Mouse (Mus musculus) C2C12 (cell line): ENCODE measurements around the gene Lingo4. TPM values are rescaled to one million over a fixed set of nuclear protein-coding genes. Genes with fewer than 3 reads are reported as not detected.

Experiments used
- H3K27me3 ChIP-seq: one replicate; pipeline ENCODE4 v1.6.1; 2011; ENCODE audit not compliant: control insufficient read depth, insufficient read depth, insufficient read length
- H3K36me3 ChIP-seq: one replicate; pipeline ENCODE4 v1.6.1; 2011; ENCODE audit not compliant: control insufficient read depth, insufficient read depth
- H3K4me3 ChIP-seq: one replicate; pipeline ENCODE4 v1.5.1; 2011; ENCODE audit warnings: mild to moderate bottlenecking, control low read depth; ENCODE audit not compliant: poor library complexity, insufficient read depth, severe bottlenecking
- H3K79me2 ChIP-seq: one replicate; pipeline ENCODE4 v1.6.1; 2011; ENCODE audit not compliant: control insufficient read depth, insufficient read depth
- H3K79me3 ChIP-seq: one replicate; pipeline ENCODE4 v1.6.1; 2011; ENCODE audit warnings: low read depth, control low read depth
- H3ac ChIP-seq: one replicate; pipeline ENCODE3; 2011; ENCODE audit warnings: low read depth; ENCODE audit not compliant: control insufficient read depth, insufficient read length
- CEBPB ChIP-seq: IDR thresholded peaks from one replicate; pipeline ENCODE4 v1.6.1; 2011; ENCODE audit warnings: low read depth, mild to moderate bottlenecking, control low read depth, moderate library complexity
- CTCF ChIP-seq: IDR thresholded peaks from one replicate; pipeline ENCODE4 v1.5.1; 2011; ENCODE audit not compliant: control insufficient read depth, insufficient read depth, insufficient read length
- FOSL1 ChIP-seq: IDR thresholded peaks from one replicate; pipeline ENCODE4 v1.8.0; 2011; ENCODE audit warnings: mild to moderate bottlenecking, low read length; ENCODE audit not compliant: poor library complexity, insufficient read depth, severe bottlenecking
- MAX ChIP-seq: IDR thresholded peaks from one replicate; pipeline ENCODE4 v1.6.1; 2011; ENCODE audit warnings: mild to moderate bottlenecking, control low read depth
- MYOD1 ChIP-seq: IDR thresholded peaks from one replicate; pipeline ENCODE4 v1.6.1; 2011; ENCODE audit warnings: low read depth; ENCODE audit not compliant: control insufficient read depth, insufficient read length
- MYOG ChIP-seq: IDR thresholded peaks from one replicate; pipeline ENCODE4 v1.6.1; 2011; ENCODE audit not compliant: control insufficient read depth, insufficient read length; ENCODE audit errors: extremely low read depth
- USF1 ChIP-seq: IDR thresholded peaks from one replicate; pipeline ENCODE4 v1.6.1; 2011; ENCODE audit warnings: low read depth, mild to moderate bottlenecking, control low read depth, moderate library complexity
- polyA plus RNA-seq: library from polyadenylated mRNA; unstranded; fragments of >200 nt; fragmentation: generic; extraction: Trizol; gene quantifications from one replicate; pipeline ENCODE4 v1.2.1, GENCODE M21; 2012; ENCODE audit warnings: missing spikeins

The Lingo4 gene
- polyA plus RNA-seq, 1 experiment, result 0.01 TPM

- H3K79me2 ChIP-seq, result no peaks in the 10 kb centered on the region
- TF ChIP-seq CTCF, result peak; percentile 86
- no peak for TF ChIP-seq MAX
- no peaks in the 10 kb centered on the region for H3K36me3 ChIP-seq
- H3ac ChIP-seq, result no peak overlapping the region
- no peak overlapping the region for H3K4me3 ChIP-seq
- H3K27me3 ChIP-seq, result peaks cover 18% of the 10 kb centered on the region
- no peaks in the 10 kb centered on the region for H3K79me3 ChIP-seq
These were observed 31.6 kb upstream of the Lingo4 start for GRCm38 (mm10) chr3:94366761-94367160.

DNA sequence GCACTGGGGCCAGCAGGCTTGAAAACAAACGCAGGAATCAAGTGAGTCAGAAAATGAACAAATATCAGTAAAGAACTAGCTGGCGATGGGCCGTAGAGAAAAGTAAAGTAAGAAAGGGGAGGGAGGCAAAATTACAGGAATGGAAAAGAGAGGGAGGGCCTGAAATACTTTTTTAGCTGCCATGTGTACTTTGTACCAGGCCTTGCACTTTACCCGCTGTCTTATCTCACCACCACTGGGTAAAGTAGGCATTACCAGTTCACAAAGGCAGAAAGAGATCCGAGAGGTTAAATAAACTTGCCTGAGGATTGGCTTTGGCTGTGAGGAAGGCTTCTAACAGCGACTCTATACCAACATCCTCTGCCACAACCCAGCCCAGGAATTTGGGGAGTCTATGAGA, 30.8 kb upstream of the Lingo4 start:
- Histone ChIP-seq H3ac (no peak overlapping the region), H3K79me2 (no peaks in the 10 kb centered on the region), H3K36me3 (no peaks in the 10 kb centered on the region), H3K27me3 (peaks cover 18% of the 10 kb centered on the region), H3K79me3 (no peaks in the 10 kb centered on the region), H3K4me3 (no peak overlapping the region)
- TF ChIP-seq FOSL1 (no peak), CTCF (no peak), USF1 (no peak), MYOG (no peak), MYOD1 (no peak), MAX (no peak), CEBPB (no peak)

- TF ChIP-seq MAX, result no peak
- TF ChIP-seq USF1, result no peak
- no peak for TF ChIP-seq CTCF
- no peak for TF ChIP-seq FOSL1
- no peak for TF ChIP-seq CEBPB
- TF ChIP-seq MYOD1, result no peak
- TF ChIP-seq MYOG, result no peak
- no peaks in the 10 kb centered on the region for H3K79me3 ChIP-seq
- no peak overlapping the region for H3ac ChIP-seq
- H3K27me3 ChIP-seq, result peaks cover 12% of the 10 kb centered on the region
- no peaks in the 10 kb centered on the region for H3K36me3 ChIP-seq
- no peaks in the 10 kb centered on the region for H3K79me2 ChIP-seq
- H3K4me3 ChIP-seq, result no peak overlapping the region
These were observed 29.7 kb upstream of the Lingo4 start for GRCm38 (mm10) chr3:94368631-94369030.

DNA sequence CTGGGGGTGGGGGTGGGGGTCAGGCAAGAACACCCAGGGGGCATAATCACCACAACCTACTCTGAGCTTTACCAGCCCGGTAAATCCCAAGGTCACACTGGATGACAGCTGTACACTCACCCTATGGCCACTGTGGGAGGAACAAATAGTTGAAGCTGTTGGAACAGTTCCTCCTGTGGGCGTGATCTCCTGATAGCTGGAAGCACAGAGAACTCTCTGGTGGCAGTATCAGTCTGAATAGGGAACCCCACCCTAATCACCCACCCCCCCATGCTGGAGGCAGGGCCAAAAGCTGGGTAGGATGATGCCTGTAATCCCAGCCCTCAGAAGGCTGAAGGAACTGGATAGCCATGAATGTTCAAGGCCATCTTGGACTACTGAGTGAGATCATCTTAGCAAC, 28.6 kb upstream of the Lingo4 start:
- no peak overlapping the region for H3K4me3 ChIP-seq
- no peaks in the 10 kb centered on the region for H3K36me3 ChIP-seq
- H3K79me2 ChIP-seq, result no peaks in the 10 kb centered on the region
- H3K27me3 ChIP-seq, result peaks cover under 1% of the 10 kb centered on the region
- TF ChIP-seq MYOD1, result no peak
- no peak for TF ChIP-seq CEBPB
- no peak for TF ChIP-seq USF1
- no peak for TF ChIP-seq CTCF
- no peak for TF ChIP-seq FOSL1
- no peak for TF ChIP-seq MYOG
- TF ChIP-seq MAX, result no peak
- H3K79me3 ChIP-seq, result no peaks in the 10 kb centered on the region
- no peak overlapping the region for H3ac ChIP-seq

- Histone ChIP-seq H3K36me3 (no peaks in the 10 kb centered on the region), H3K4me3 (no peak overlapping the region), H3K79me2 (no peaks in the 10 kb centered on the region), H3ac (no peak overlapping the region), H3K79me3 (no peaks in the 10 kb centered on the region), H3K27me3 (no peaks in the 10 kb centered on the region)
- TF ChIP-seq MYOG (no peak), USF1 (no peak)
These were observed 26.7 kb upstream of the Lingo4 start for GRCm38 (mm10) chr3:94371637-94372036.

DNA sequence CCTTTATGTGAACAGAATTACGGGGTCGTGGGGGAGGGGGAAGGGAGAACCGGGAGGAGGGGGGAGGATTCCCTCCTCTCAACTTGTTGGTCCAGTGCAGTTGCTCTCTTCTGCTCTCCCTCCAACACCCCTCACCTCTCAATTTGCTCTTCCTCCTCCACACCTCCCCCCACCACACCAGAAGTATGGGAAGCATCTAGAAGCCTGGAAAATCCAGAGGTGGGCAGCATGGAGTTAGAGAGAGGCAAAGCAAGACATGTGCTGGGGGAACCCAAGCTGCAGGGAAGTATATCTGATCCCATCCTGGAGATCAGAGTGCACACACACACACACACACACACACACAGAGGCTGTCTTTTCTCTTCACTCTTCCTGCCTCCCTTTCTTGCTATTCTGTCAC, 26.3 kb upstream of the Lingo4 start:
- H3K4me3 ChIP-seq, result no peak overlapping the region
- no peaks in the 10 kb centered on the region for H3K79me3 ChIP-seq
- no peak overlapping the region for H3ac ChIP-seq
- no peaks in the 10 kb centered on the region for H3K79me2 ChIP-seq
- TF ChIP-seq CEBPB (no peak), MYOD1 (no peak), MAX (no peak), USF1 (no peak), CTCF (no peak), MYOG (no peak), FOSL1 (no peak)
- no peaks in the 10 kb centered on the region for H3K27me3 ChIP-seq
- H3K36me3 ChIP-seq, result no peaks in the 10 kb centered on the region
